Mouse (Mus musculus) urinary bladder, postnatal 4 days (tissue): ENCODE data around the gene Kiss1.
"Not testable (repeated sequence)": the region's sequence is repeated elsewhere in the genome, so short reads cannot be mapped to it uniquely, and the experiment has no call there.

Source experiments
- DNase-seq, 2 experiments: peaks; one replicate each; pipeline ENCODE4 v3.0.0; 2021 to 2022; ENCODE audit warnings: low spot score in 2 of 2

The Kiss1 gene

DNA sequence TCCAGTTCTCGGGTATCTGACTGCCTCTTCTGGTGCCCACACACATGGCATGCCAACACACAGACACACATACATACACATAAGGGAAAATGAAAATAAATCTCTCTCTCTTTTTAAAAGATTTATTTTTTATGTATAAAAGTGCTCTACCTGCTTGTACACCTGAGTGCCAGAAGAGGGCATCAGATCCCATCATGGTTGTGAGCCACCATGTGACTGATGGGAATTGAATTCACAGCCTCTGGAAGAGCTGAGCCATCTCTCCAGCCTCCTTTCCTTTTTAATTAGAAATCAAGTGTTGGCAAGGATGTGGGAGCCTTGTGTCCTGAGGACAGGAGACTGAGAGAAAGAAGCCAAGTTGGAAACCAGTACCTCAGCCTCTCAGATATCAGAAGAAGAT, 4.5 kb upstream of the Kiss1 start:
- DNase-seq = no peak

DNA sequence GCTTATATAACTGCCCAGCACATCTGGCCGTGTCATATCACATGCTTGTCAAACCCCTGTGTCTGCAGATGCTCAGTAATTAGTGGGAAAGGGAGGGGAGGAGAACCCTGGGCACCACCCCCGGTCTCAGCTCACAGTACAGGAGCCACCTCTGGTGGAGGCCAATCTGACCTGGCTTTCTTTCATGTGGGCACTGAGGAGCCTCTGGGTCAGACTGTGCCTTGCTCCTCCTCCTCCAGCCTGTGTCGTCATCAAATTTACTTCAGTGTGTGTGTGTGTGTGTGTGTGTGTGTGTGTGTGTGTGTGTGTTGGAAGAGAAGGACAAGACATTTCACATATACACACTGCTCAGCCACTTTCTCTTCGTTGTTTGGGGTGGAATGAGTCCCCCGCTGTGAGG, 1.7 kb downstream of the Kiss1 start:
- no peak for DNase-seq

DNA sequence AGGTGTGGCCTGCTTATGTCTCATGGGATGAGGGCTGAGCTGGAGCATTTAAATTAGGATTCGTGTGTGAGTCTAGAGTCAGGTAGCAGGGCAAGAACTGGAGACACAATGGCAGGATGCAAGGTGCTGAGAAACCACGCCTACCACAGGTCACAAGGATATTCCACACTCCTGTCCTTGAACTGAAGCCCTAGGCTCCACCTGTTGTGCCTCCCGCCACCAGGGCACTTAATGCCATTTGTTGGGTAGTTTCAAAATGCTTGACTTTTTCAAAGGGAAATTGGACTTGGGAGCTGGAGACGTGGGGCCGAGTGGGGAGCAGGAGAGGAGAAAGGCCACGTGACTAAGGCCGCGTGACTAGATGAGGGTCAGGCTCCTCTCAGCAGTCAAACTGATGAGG, 4.3 kb downstream of the Kiss1 start:
- DNase-seq = no peak

DNA sequence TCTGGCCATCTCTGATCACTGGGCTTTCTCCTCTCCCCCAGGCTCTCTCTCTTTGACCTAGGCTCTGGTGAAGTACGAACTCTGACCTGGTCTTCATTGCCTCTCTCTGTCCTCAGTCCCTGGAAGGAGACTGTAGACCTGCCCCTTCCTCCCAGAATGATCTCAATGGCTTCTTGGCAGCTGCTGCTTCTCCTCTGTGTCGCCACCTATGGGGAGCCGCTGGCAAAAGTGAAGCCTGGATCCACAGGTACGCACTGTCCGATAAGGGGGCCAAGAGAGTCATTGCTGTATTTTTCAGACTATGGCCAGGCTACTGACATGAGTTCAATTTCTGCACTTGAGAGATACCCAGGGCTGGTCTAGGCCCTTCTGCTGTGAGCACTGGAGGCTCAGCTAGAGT, 5.4 kb downstream of the Kiss1 start:
- no peak for DNase-seq

DNA sequence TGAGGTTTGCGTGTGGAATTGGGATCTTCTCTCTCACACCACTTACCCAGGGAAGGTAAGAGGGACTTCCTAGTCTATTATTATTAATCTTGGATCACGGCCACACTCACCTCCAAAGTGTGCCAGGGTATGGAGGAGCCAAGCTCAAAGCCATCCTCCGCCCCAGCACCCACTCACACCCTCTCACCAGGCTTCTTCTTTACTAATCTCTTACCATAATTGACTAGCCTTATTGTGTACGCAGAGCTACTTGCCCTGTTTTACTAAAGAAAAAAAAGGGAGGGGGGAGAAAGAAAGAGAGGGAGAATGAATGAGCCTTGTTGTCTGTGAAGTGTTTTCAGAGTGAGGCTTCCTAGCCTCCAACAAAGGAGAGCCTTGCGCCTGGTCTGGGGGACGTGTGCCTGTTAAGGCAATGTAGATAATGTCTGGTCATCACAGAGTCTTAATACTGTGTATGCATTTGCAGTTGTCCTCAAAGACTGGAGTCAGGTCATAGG, 6.7 kb downstream of the Kiss1 start:
- no peak for DNase-seq

DNA sequence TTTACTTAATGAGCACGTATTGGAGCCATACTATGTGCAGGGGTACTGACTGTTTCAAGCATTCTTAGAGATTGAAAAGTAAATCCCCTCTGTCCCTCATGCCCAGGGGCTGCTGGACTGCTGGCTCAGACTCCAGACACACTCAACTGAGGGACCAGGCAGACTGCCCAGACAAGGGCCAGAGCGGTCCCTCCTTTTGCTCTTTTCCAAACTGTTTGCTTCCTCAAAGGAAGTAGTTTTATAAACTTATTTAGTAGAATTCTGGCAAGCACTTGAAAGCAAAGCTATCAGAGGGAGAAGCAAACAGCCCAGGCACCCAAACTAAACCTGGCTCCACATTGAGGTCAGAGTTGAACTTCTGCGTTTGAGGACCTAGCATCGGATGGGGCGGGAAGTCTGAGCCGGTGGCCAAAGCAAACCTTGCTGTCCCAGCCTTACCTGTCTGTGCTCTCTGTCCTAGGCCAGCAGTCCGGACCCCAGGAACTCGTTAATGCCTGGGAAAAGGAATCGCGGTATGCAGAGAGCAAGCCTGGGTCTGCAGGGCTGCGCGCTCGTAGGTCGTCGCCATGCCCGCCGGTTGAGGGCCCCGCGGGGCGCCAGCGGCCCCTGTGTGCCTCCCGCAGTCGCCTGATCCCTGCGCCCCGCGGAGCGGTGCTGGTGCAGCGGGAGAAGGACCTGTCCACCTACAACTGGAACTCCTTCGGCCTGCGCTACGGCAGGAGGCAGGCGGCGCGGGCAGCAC, 7.4 kb downstream of the Kiss1 start:
- DNase-seq = no peak

DNA sequence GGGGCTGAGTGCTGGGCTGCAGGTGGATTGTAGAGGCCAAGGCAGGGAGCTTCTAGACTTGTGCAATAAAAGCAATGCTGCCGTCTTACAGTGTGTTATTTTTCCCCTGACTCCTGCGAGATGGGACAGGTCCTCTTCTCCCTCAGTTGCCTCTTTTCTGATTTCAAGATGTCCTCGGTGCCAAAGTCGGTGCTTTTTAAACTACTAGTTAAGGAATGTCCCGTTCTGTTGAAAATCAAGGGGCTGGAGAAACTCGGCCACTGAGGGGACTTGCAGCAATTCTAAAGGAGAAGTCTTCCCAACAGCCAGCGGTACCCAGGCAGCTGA, 7.9 kb downstream of the Kiss1 start:
- DNase-seq = no peak

DNA sequence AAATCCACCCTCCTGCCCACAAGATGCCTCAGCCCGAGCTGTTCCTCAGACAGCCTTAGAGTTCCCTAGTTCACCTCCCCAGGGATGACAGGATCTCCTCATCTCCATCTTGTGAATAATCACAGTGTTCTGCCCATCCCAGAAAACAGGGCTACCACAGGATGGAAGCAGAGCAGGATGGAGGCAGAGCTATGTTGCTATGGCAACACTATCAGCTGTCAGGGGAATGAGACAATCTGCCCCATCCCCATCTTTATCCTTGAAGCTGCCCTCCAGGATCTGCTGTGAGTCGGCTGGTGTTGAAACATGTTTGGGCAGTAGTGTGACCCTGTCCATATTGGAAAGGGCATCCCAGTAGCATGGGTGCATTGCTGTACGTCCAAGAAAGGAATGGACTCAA, 9.5 kb downstream of the Kiss1 start:
- DNase-seq = no peak

DNA sequence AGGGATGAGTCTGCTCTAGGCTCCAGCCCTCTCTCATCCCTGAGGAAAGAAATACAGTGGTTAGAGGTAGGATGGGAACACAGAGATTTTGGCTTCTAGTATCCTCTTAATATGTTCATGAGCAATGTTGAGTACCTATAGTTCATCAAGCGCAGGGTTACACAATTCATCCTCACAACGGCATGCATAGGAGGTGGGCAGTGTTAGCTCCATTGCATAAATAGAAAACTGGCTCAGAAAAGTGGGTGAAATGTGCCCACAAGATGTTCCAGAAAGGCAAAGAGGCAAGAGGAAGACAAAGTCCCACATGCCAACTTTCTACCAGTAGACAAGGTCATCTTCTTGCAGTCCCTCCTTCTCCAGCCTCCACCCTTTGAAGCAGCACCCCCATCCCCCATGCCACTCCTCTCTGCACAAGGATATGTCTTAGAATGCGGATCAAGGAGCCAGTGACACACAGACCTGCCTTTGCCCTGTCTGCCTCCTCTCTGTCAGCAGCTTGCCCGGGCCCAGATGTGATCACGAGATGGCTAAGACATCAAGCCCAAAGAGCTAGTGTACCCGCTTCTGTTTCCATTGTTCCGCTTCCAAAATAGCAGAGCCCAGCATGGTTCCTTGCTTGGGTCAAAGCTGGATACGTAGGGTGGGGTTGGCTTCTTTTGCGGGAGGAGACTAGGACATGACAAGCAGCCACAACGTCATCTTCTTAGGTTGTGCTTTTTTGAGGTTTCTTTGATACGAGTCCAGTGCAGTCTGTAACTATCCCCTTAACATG, 11.2 kb downstream of the Kiss1 start:
- no peak for DNase-seq

DNA sequence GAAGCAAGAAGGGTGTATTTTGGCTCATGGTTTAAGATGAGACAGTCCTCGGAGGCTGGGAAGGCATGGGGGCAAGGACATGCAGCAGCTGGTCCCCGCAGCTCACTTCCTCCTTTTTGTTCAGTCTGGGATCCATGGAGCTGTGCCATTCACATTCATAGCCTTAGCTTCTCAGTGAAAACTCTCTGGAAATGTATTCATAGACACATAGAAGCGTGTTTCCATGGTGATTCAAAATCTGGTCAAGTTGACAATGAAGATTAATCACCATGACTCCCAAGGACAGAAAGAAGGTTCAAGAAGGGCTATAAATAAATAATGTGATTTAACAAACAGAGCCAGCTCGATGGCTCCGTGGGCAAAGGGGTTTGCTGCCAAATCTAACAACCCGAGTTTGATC, 12.3 kb downstream of the Kiss1 start:
- DNase-seq = no peak

DNA sequence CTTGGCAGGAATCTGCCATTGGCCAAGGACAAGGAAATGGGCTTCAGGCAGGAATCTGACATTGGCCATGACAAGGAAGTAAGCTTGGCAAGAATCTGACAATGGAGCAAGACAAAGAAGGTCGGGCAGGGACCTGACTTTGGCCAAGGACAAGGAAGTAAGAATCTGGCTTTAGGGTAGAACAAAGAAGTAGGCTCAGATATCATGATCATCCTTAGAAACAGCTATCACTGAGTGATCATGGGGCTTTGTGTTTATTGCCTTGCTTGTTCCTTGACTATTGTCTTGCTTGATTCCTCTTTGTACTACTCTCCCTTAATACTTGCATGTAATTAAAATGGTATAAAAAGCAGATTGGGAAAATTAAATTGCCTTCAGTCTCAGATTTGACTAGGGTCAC, 18.7 kb downstream of the Kiss1 start:
- DNase-seq = not testable (repeated sequence)

DNA sequence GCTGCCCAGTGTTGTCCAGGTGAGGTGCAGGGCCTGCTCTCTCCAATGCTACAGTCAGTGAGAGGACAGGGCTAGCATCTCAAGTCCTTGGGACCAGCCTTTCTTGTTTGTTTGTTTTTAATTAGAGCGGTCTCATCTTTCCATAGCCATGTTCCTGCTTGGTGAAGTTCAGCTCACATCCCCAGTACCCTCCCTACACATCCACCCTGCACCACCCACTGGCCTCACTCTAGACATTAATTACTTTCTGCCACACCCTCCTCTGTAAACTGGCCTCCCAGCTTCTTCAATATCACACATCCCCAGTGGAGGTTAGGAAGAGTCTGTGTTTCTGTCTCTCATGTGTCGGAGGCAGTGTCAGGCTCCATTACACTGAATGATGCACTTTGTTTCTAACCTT, 22.7 kb downstream of the Kiss1 start:
- DNase-seq = no peak

DNA sequence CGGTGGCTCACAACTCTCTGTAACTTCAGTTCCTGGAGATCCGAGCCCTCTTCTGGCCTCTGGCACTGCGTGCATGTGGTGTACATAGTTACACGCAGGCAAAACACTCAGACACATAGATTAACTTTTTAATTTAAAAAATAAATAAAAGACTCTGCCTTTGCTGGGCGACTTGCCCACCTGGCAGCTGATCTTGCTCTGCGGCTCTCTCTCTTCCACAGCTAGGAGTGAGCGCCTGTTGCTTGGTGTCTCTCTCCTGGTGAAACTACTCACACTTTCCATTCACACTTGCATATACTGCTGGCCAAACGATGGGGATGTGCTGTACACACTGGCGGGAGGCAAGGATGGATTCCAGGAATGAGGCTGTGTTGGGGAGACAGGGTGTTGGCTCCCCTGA, 24.9 kb downstream of the Kiss1 start:
- no peak for DNase-seq

DNA sequence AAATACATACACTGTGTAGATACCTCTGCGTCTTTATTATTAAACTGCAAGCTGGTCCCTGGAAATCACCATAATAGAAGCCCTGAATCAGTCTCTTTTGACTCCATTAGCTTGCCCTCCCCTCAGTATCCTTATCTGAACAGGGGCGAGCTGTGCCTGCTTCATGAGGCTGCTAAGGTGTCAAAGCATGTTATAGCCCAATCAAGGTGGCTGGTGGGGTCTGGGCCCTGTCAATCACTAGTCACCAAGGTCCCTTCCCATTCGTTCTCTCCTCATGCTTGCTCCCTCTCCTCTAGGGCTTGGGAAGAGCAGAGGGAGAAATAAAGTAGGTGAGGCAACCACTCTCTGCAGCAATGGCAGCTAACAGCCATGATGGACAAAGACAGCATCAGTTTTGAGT, 25.6 kb downstream of the Kiss1 start:
- DNase-seq = no peak

DNA sequence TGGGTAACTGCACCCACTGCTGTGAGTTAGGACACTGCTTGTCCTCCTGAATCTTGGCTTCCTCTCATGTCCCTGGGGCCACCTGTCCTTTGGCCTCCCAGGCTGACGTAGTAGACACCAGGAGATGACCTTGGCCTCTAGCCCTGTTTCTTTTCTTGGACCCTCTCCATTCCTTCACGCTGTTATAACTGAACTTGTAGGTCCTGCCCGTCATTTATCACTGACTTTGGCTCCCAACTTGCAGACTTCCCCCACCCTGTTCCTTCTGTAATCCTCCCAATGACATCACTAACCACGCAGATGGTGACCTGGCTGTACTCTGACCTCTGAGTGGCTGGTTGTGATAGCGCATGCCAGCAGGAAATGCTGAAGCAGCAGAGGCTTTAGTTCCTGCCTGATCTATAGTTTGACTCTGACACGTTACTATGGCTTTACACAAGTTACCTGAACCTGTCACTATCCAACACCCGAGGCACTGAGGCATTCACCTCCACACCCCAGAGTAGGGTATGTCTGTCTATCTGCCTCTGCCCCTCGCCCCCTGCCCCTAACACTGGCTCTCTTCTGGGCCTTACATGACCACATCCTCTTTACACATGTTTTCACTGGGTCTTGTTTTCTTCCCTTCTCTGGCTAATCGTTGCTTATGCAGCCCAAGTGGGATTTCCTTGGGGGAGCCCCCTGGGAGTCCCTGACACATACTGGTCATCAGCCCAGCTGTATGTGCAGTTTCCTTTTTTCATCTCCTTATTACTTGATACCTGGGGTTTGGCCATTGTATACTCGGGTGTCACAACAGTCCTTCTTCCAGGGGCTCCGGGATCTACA, 26.2 kb downstream of the Kiss1 start:
- DNase-seq = no peak

DNA sequence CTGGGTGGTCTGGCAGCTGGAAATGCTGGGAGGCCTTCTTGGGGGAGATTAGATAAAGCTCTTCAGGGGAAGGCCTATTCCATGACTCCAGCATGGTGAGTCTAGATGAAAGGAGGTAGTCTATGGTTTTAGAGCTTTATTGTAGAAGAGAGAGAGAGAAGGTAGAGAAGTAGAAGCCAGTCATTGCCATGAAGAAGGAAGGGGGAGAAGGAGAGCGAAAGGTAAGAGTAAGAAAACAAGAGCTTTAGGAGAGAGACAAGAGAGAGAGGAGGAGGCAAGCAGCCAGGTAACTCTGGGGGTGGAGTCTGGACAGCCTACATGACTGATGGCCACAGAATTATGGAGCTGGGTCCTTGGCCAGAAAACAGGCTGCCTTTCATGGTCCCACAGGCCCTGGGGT, 28.5 kb downstream of the Kiss1 start, which contains the start of gene Ren1:
Ren1 (plus strand) TSS at position 301 of the 400 bp plus-strand sequence.
- DNase-seq = no peak

DNA sequence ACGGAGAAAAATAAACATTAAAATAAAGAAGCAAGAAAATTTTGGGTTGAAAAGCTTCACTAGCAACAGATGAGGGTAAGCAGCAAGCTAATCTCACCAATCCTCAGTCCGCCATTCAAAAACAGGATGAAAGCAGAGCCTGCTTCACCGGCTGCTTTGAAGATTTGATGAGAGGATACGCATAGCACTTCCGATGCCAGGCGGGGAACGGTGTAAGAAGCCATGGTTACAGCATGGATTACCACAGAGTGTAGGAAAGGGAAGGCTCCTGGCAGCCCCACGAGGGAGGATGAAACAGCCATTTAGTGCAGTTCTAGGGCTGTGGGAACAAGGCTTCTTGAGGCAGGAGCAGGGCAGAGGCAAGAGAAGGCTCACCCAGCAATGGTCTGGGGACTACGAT, 30.1 kb downstream of the Kiss1 start:
- no peak for DNase-seq

DNA sequence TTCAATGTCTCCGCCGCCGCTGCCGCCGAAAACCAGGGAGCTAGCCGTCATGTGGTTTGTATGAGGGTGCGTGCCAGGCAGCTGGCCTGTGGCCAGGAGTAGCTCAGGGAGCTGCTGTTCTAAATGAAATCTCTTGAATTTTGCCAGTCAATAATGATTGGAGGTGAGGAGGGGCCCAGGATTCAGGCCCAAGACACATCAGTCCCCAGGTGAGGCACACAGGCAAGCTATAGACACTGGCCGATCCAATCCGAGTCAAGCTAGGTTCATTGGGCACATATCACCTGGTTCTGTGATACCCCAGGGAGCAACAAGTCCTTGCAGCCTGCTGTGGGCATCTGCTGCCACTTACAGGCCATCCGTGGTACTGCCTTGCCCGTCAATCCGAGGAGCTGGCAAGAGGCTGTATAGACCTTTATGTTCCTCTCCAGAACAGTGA, 31.7 kb downstream of the Kiss1 start:
- peak in 1 of 2 experiments; percentile 50 for DNase-seq

DNA sequence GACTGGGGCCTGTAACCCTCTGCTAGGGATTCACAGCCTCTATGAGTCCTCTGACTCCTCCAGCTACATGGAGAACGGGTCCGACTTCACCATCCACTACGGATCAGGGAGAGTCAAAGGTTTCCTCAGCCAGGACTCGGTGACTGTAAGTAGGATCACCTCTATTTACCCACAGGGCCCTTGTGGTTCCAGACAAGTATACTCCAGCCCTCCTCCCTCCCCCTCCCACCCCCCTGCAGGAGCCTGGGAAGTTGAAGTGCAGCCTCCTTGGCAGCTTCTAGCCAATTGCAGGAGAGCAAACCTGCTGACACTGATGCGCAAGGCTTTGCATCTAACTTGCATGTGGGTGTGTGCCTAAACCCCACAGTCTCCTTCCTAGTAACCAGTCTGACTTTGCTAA, 33.8 kb downstream of the Kiss1 start:
- no peak for DNase-seq

DNA sequence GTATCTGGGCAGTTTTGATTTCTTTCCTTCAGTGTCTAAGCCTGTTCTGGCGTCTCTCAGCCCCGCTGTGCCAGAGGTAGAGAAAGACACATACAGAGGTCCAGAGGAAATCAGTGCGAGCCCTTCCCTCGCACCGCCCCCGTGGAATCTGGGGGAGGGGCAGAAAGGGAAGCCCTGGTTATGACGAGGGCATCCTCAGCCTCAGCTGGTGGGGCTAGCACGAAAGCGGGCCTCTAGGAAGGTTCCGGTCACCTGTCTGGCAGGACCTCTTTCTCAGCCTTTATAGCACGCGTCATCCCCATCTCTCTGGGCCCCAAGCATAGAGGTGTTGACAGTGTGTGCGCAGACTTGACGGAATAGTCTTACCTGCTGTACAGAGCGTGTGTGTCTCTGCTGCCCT, 34.2 kb downstream of the Kiss1 start:
- no peak for DNase-seq

DNA sequence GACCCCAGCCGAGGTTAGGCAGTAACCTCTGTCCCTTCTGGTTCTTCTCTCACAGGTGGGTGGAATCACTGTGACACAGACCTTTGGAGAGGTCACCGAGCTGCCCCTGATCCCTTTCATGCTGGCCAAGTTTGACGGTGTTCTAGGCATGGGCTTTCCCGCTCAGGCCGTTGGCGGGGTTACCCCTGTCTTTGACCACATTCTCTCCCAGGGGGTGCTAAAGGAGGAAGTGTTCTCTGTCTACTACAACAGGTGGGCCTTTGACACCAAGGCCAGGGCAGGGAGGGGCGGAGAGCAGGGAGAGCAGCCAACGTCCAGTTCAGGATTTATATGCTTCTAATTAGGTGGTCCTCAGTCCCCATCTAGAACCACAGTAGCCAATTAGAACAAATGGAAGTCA, 34.7 kb downstream of the Kiss1 start:
- no peak for DNase-seq

DNA sequence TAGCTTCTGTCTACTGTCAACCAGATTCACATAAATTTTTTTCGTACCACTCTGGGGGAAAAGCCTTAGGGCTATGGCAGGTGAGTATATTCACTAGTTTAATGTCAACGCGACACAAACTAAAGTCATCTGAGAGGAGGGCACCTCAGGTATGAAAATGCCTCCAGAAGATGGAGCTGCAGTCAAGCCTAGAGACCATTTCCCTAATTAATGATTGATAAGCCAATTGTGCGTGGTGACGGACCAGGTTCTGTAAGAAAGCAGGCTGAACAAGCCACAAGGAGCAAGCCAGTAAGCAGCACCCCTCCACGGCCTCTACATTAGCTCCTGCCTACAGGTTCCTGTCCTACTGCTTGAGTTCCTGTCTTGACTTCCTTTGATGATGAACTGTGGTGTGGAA, 39.3 kb downstream of the Kiss1 start:
- no peak for DNase-seq
